Mouse (Mus musculus): ENCODE data around the gene Zmym5.
A peak's percentile ranks its signal among the peaks of the same experiment; 100 is the strongest.
"Not testable (repeated sequence)": the region's sequence is repeated elsewhere in the genome, so short reads cannot be mapped to it uniquely, and the experiment has no call there.

Gene Zmym5

DNA sequence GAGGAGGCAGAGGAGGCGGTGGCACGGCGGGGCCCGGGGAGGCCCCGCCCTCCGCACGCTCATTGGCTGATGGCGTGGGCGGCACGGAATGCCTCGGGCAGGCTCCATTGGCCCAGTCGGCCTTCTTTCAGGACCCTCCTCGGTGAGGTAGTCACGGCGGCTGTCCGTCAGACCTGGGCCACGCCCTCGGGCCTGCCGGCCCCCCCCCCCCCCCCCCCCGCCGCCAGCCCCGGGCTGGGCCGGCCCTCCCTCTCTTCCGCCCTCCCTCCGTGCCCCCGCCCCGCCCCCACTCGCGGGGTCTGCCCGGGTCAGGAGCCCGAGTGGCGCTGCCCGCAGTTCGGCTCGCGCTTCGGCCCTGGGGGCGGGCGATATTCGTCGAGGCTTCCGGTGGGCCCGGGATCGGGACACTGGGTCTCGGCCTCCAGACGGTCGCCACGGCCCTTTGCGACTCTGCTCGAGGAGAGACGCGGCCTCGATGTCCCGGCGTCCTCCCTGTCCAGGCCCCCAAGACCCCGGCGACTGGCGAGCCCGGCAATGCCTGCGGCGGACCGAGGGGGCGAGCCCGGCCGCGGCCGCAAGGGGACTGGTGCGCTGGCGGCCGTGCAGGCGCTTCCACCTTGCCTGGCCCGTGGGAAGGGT, at the start of gene Zmym5:
Gene Zmym5 (minus strand): TSS at position 16 of the 639 bp plus-strand sequence.
- DNase-seq (ENCODE audit: low spot score), result peak; percentile 92

DNA sequence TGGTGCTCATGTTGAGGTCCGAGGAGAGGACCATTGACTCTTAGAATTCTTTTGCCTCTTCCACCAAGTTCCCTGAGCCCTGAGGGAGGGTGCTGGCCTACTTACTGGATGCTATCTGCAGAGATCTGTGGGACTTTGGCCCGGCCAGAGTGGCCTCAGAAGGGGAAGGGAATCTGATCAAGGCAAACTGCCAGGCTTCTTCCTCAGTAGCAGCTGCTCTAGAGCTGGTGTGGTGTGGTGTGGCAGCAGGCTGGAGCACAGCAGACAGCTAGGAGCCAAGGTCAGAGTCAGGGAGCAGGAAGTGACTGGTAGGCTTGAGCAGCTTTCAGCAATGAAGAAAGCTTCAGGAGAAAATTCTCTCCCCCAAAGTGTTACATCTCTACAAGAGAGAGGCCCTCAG, 38.2 kb upstream of the Zmym5 start:
- DNase-seq (ENCODE audit: low spot score), result peak; percentile 54

DNA sequence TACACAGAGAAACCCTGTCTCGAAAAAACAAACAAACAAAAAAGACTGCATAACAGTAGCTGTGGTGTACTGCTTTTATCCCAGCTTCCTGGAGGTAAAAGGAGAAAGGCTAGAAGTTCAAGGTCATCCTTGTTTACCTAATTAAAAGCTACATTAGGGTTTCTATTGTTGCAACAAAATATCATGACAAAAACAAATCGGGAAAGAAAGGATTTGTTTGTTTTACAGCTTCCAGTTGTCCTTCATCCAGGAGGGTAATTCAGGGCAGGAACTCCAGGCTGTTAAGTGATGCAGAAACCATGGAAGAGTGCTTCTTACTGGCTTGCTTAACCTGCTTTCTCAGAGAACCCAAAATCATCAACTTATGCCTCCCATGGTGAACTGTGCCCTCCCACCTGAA, 36.8 kb upstream of the Zmym5 start:
- no peak for DNase-seq (ENCODE audit: low spot score)

DNA sequence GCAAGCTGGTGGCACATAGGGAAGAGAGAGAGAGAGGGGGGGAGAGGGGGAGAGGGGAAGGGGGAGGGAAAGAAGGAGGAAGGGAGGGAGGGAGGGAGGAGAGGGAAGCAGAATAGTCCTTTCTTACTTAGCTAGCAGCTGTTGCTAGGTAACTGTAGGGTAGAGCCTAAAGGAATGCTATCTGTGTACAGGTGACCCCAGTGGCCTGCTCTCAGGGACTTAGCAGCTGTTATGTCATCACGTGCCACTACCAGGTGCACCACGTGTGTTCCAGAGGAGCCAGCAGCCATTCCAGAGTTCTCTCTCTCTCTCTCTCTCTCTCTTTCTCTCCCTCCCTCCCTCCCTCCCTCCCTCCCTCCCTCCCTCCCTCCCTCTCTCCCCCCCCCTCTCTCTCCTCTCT, 33.0 kb upstream of the Zmym5 start:
- DNase-seq (ENCODE audit: low spot score), result no peak

DNA sequence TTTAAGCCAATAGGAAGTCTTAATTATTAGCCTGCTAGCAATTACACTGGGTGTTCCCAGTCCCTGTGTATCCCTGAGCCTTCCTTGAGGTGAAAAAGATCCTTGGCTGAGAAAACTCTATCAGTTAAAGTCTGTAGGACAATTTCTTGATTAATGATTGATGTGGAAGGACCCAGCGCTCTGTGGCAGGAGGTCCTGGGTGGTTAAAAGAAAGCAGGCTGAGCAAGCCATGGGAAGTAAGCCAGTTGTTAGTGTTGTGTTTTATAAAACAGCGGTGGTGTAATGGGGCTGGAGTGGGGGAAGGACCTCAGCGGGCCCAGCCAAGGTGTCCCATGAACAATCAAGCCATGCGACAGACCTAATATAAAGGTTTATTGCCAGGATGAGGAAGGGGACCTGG, 32.5 kb upstream of the Zmym5 start:
- no peak for DNase-seq (ENCODE audit: low spot score)

DNA sequence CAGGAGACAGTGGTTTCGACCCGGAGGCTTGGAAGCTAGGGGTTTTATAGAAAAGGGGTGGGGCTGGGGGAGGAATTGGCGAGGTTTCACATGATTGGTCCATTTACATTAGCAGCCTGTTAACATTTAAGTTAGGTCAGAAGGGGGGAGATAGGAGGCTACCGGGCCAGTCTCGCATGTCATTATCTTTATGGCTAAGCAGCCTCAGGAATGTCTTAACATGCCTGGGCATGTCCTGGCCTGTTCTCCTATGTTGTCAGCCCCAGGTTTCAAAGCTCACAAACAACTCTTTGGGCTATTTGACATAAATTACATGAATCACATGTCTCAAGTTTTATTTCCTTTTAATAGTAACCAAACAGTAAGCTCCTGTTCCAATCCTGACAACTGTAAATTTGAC, 23.1 kb upstream of the Zmym5 start:
- DNase-seq (ENCODE audit: low spot score), result not testable (repeated sequence)

DNA sequence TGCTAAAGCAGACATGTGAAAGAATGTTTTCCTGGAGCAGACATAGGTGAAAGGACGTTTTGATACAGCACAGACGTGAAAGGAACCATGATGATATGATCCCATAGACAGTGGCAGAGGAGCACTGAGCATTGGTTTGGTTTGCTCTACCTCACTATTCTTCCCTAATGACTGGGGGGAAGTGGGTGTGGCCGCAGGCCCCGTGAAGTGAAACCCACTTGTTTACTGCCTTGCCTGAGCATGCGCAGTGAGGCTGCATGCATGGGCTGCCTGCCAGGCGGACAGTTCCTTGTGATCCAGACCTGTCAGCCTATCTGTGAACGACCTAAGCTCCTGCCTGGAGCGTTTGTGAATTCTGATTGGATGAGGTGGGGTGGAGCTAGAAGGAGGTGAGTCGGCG, 21.7 kb upstream of the Zmym5 start:
- not testable (repeated sequence) for DNase-seq (ENCODE audit: low spot score)

DNA sequence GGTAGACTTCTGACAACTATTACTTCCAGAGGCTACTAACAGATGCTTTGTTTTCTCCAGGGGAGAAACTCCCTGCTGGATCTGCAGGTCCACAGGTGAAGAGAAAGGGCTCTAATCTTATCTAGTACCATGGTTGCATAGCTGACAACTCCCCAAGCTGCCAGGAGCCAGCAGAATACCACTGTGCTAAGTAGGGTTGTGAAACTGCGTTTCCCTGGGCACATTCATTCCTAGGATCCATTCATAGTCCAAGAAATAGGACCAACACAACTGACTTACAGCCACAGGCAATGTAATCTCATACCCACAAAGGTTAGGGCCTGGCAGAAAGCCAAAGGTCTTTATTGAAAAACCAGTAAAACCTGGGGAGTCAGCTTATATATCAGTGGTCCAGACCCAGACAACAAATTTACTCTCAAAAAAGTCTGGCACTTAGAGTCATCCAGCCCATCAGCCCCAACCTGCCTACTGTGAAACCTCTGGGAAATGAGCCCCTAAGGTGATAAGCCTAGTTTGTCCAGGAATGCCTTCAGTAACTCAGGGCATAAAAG, 21.1 kb upstream of the Zmym5 start:
- DNase-seq (ENCODE audit: low spot score), result no peak

DNA sequence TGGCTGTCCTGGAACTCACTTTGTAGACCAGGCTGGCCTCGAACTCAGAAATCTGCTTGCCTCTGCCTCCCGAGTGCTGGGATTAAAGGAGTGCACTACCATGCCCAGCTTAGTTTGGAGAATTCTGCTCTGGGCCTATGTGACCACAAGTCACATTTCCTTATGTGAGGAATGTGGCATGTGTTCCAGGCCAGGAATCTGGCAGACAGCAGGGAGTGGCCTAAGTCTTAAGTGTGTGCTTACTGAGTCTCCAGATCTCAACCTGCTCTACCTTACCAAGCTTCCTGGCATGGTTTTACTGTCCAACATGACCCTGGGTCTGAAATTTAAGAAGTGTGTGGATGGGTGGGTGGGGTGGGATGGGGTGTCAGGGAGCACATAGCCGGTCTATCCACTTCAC, 20.6 kb upstream of the Zmym5 start:
- no peak for DNase-seq (ENCODE audit: low spot score)

DNA sequence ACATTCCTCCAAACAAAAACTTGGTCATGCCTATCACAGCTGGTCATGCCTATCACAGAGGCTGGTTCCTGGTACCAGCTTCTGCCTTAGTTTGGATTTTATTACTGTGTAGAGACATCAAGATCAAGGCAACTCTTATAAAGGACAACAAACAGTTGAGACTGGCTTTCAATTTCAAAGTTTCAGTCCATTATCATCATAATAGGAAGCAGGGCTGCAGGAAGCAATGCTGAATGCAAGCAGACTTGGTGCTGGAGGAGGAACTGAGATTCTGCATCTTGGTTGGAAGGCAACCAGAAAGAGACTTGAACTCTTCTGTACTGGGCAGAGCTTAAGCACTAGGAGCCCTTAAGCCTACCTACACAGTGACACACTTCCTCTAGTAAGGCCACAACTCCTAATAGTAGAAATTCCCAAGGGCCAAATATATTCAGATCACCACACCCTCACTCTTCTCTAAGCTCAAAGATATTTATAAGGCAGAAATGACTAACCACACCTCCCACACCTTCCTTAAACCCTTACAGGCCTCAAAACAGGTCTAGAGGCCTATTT, 19.1 kb upstream of the Zmym5 start:
- DNase-seq (ENCODE audit: low spot score), result no peak

DNA sequence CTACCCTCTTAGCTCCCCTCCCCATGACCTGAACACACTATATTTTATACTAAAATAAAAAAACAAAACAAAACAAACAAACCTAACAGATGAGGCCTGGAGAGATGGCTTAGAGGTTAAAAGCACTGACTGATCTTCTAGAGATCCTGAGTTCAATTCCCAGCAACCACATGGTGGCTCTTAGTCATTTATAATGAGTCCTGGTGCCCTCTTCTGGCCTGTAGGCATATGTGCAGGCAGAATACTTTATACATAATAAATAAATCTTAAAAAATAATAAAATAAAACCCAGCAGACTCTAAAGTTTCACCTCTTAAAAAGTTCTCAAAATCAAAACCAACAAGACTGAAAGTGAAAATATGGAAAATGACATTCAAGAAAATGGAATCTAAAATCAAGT, 13.0 kb upstream of the Zmym5 start:
- no peak for DNase-seq (ENCODE audit: low spot score)

DNA sequence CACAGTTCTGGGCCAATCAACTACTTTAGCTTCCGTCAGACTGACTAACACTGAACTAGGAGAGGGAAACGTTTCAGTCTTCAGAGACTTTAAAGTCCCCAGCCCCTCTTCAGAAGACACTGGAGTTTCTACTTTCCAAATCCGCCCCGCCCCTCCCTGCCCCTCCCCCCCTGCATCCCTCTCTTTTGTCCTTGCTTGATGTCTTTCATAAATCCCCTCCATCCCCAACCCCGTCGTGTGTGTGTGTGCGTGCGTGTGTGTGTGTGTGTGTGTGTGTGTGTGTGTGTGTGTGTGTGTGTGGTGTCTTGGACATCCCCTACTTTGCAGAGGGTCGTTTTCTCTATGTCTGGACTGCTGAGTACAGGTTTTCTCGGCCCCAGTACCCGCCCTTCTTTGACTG, 6.1 kb upstream of the Zmym5 start:
- no peak for DNase-seq (ENCODE audit: low spot score)

DNA sequence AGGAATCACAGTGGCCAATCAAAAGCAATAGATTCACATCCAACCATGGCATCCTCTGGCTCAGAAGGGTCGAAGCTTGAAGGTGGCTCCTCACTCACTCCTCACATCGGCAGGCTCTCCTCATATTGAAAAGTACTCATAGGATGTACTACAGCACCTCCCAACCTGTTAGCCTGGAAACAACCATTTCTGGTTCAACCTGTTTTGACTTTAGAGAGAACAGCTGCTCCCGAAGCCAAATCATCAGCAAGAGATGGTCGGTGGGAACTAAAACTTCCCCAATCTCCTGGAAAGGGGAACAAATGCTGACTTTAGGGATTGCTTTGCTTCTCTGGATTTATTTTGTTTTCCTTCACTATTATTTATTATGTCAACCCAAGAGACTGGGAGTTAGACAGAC, 5.6 kb upstream of the Zmym5 start:
- no peak for DNase-seq (ENCODE audit: low spot score)

DNA sequence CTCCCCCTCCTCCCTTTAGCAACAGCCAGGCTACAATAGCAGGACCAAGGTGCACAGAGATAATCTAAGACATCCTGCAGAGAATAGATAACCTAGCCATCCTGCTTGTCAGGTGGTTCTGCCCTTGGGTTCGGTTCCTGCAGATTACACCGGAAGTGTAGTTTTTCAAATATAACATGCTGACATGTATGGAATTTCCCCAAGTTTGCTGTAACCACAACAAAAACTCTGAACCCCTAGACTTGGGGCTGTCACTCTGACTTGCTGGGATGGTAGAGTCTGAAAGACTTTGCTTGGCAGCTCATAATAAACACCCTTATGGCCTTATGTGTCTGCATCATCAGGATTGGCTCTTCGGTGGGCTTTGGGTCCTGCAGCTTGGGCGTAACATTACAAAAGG, 5.0 kb upstream of the Zmym5 start:
- DNase-seq (ENCODE audit: low spot score), result no peak

DNA sequence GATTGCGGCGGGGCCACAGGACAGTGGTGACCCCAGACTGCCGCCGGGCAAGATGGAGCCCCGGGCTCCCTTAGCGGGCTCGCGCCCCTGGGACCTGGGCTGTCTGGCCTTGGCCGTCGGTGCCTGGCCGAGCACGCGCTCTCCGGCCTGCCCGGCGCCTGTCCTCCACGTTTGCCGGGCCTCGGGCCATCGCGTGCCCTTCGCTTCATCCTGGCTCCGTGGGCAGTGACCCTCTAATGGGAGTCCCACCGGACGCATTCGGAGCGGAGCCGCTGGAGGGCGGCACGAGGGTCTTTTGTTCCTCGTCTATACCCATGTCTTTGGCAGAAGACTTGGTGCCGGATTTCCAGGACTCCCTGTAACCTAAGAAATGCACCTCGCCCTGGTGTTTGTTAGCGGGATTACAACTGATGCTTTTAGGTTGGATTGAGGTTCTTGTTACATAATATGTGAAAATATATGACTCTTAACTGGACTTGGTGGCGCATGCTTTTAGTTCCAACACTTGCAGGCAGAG, 1.1 kb upstream of the Zmym5 start:
- DNase-seq (ENCODE audit: low spot score), result peak; percentile 49

DNA sequence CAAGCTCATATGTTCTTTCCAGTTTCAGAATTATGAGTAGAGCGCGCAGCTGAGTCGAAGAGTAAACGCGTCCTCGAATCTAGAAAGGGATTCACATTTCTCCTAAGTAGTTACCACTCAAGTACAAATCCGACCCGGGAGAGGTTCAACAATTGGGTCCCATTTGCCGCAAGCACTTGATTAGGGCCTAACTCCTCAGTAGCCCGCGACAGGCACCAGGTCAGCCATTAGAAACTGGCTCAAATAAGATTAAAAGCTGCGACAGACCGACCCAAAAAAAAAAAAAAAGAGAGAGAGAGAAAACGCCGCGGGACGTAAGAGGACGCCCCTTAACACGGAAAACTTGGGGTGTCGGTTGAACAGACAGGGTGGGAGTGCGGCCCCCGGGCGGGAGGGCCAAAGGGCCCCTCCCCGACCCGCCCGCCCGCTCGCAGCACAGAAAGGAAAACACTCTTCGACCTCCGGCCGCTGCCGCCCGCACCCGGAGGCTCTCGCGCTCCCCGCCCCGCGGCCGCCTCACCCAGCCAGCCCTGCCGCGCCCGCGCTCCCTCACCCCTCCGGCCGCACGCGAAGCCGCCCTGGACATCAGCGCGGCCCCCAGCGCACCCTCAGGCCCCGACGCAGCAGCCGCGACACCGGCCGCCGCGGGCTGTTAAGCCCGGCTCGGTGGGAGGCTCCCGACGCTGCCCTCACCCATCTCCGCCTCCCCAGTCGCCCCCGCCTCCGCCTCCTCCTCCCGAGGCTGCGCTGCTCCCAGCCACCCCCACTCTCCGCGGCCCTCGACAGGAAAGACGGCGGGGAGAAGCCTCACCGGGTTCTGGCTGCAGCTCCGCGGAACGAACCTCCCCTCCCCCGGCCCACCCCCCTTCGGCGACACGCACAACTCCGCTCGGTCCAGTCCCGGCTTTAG, 480 bp downstream of the Zmym5 start:
- DNase-seq (ENCODE audit: low spot score), result peak; percentile 21

DNA sequence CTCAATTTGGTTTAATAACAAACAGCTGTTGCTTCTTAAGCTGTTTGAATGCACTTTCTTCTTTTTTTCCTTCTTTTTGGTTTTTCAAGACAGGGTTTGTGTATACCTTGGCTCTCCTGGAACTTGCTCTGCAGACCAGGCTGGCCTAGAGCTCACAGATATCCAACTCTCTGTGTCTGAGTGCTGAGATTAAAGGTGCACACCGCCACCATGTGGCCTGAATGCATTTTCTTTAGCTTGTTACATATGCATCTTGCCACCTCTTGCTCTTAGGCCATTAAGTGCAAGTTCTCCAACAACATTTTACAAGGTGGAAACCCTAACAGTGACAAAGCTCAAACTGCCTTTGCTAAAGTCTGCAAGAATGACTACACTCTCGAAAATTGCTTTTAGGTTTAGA, 18.3 kb downstream of the Zmym5 start:
- DNase-seq (ENCODE audit: low spot score), result peak; percentile 8

DNA sequence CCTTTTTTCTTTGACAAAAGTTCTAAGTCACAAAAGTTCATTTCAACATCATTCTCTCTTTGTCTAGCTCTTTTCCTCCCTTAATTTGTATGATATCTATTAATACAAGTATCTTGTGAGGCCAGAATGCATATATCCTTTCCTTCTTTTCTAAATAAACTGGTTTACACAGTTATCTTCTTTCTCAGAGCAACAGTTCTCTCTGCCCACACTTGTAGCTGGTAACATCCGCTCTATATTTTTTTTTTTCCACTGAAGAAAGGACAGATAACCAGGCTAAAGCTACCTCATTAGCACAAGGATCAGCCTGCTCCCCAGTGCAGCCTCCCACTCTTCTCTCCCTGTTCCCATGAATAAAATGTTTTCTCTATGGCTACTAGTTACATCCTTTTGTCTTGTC, 26.9 kb downstream of the Zmym5 start:
- no peak for DNase-seq (ENCODE audit: low spot score)

DNA sequence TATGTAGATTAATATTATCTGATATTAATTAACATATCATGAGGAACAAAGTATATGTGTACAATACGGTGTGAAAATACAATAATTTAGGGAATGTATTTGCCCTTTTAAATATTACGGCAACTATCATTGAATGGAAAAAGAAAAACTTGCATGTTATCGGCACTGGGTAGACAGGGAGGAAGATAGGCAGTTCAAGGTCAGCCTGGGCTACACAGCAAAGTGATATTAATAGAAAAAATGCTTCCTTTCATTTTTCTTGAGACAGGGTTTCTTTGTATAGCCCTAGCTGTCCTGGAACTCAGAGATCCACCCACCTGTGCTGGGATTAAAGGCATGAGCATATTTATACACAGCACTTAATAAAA, 32.6 kb downstream of the Zmym5 start:
- no peak for DNase-seq (ENCODE audit: low spot score)

DNA sequence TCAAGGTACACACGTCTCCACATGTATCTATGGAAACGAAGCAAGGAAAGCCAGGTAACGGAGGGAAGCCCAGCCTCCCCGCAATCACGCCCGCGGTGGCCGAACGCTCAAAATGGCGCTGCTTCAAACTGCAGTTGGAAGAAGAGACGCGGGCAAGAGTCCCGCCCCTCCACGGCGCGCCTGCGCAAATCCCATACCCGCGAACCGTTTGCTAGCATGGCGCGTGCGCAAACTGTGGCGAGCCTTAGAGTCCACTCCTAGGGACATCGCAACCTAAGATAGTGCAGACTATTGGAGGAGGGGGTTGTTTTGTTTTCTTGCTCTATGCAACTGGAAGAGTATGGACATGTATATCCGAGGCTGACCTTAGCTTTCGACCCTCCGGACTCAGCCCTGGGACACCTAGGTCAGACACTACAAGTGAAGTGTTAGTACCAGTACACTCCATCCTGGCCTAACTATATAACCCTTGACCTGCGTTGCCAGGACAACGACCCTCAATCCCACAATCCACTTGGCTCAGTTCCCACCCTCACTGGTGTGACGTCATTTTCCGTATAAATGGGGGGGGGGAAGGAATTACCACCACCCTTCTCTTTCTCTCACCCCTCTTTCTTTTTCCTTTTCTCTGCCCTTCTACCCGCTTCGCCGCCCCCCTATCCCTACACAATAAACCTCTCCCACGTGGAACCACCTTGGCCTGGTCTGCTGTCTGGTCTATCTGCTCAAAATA, 33.1 kb downstream of the Zmym5 start, which contains the start of gene Pspc1:
Gene Pspc1 (minus strand): TSS at position 117 of the 733 bp plus-strand sequence.
- peak; percentile 95 for DNase-seq (ENCODE audit: low spot score)

DNA sequence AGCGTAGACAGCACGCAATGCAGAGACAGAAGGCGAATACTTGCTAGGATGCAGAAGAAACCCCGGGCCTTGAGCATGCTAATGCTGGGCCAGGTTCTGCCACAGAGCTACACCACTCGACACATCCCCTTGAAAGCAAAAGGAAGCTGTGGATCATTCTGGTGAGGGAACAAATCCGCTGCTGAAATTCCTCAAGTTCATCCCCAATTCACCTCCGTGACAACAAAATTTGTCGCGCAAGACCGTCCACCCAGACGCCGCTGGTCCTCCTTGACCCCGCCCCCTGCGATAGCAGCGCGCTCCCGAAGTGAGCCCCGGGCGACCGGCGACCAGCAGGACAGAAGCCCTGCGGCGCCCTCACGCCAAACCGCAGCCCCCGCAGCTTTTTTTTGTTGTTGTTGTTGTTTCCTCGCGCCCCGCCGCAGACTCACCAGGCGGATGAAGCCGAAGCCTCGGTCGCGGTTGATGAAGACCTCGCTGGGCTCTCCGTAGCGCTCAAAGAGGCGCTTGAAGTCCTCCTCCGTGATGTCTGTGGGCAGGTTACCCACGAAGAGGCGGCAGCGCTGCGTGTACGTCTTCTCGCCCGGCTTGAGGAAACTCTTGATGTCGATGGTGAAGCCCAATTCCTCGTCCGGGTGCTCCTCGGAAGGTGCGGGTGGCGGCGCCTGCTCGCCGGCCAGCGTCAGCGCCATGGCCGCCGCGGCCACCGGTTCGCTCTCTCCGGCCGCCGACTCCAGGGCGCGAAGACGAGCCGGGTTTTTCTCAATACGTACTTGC, 34.0 kb downstream of the Zmym5 start:
- DNase-seq (ENCODE audit: low spot score), result peak; percentile 41

Data from ovary, adult 18-20 months (tissue).